Mouse (Mus musculus): ENCODE data around the gene Sorcs2. TPM values are rescaled to one million over a fixed set of nuclear protein-coding genes. Genes with fewer than 3 reads are reported as not detected.

Sorcs2 gene
- polyA plus RNA-seq, 1 experiment from 2014 or later: 11.1 TPM

GRCm38 (mm10) chr5:36154879-36155485 lies 243.0 kb downstream of the Sorcs2 start:
- H3K9me3 ChIP-seq (ENCODE audit: low read length): no peaks in the 10 kb centered on the region
- no peak overlapping the region for H3K4me3 ChIP-seq (ENCODE audit: low read length)
- no peaks in the 10 kb centered on the region for H3K4me1 ChIP-seq (ENCODE audit: insufficient read depth, low read length)
- H3K4me2 ChIP-seq (replicated peaks; ENCODE audit: low read depth, low read length): no peak overlapping the region
- no peaks in the 10 kb centered on the region for H3K36me3 ChIP-seq (ENCODE audit: insufficient read depth, low read length)
- ATAC-seq (ENCODE audit: low FRiP score, low TSS enrichment): no peak
- H3K9ac ChIP-seq (replicated peaks; ENCODE audit: low read length): no peak overlapping the region
- H3K27ac ChIP-seq (ENCODE audit: low read length): no peak overlapping the region
- H3K27me3 ChIP-seq (ENCODE audit: insufficient read depth, low read length): no peaks in the 10 kb centered on the region
- WGBS: 57% methylated on average over 8 of the region's 8 CpGs

- no peak overlapping the region for H3K4me3 ChIP-seq (ENCODE audit: low read length)
- H3K27ac ChIP-seq (ENCODE audit: low read length): no peak overlapping the region
- no peaks in the 10 kb centered on the region for H3K4me1 ChIP-seq (ENCODE audit: insufficient read depth, low read length)
- H3K27me3 ChIP-seq (ENCODE audit: insufficient read depth, low read length): no peaks in the 10 kb centered on the region
- 81% methylated on average over 2 of the region's 2 CpGs for WGBS
- H3K9me3 ChIP-seq (ENCODE audit: low read length): no peaks in the 10 kb centered on the region
- no peak for ATAC-seq (ENCODE audit: low FRiP score, low TSS enrichment)
- no peak overlapping the region for H3K4me2 ChIP-seq (replicated peaks; ENCODE audit: low read depth, low read length)
- H3K9ac ChIP-seq (replicated peaks; ENCODE audit: low read length): no peak overlapping the region
- H3K36me3 ChIP-seq (ENCODE audit: insufficient read depth, low read length): no peaks in the 10 kb centered on the region
Measured at GRCm38 (mm10) chr5:36153261-36153660, 244.7 kb downstream of the Sorcs2 start.

- no peaks in the 10 kb centered on the region for H3K27me3 ChIP-seq (ENCODE audit: insufficient read depth, low read length)
- ATAC-seq (ENCODE audit: low FRiP score, low TSS enrichment): no peak
- H3K4me1 ChIP-seq (ENCODE audit: insufficient read depth, low read length): no peaks in the 10 kb centered on the region
- H3K36me3 ChIP-seq (ENCODE audit: insufficient read depth, low read length): no peaks in the 10 kb centered on the region
- WGBS: 75% methylated on average over 8 of the region's 8 CpGs
- no peak overlapping the region for H3K9ac ChIP-seq (replicated peaks; ENCODE audit: low read length)
- no peak overlapping the region for H3K27ac ChIP-seq (ENCODE audit: low read length)
- H3K4me3 ChIP-seq (ENCODE audit: low read length): no peak overlapping the region
- H3K4me2 ChIP-seq (replicated peaks; ENCODE audit: low read depth, low read length): no peak overlapping the region
- H3K9me3 ChIP-seq (ENCODE audit: low read length): no peaks in the 10 kb centered on the region
Measured at GRCm38 (mm10) chr5:36151086-36151485, 246.9 kb downstream of the Sorcs2 start.

DNA sequence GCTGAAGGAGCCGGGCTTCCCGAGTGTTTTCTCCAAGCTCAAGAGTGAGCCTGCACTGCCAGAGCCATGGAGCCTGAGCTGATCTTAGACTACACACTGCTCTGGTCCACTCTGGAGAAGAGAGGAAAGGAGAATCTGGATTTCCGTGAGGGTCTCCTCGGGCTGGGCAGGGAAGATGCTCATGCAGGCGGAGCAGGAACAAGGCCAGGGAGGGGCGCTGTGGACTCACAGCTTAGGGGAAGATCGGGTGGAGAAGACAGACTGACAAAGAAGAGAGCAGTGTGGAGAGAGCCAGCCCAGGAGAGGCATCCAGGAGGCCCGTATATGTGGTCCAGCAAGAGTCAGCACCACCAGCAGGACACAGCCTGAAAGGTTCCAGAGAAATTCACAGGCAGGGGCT lies 248.8 kb downstream of the Sorcs2 start:
- ATAC-seq (ENCODE audit: low FRiP score, low TSS enrichment): no peak
- no peaks in the 10 kb centered on the region for H3K27me3 ChIP-seq (ENCODE audit: insufficient read depth, low read length)
- no peak overlapping the region for H3K4me3 ChIP-seq (ENCODE audit: low read length)
- 59% methylated on average over 8 of the region's 8 CpGs for WGBS
- H3K36me3 ChIP-seq (ENCODE audit: insufficient read depth, low read length): no peaks in the 10 kb centered on the region
- no peak overlapping the region for H3K9ac ChIP-seq (replicated peaks; ENCODE audit: low read length)
- no peaks in the 10 kb centered on the region for H3K9me3 ChIP-seq (ENCODE audit: low read length)
- H3K4me2 ChIP-seq (replicated peaks; ENCODE audit: low read depth, low read length): no peak overlapping the region
- no peaks in the 10 kb centered on the region for H3K4me1 ChIP-seq (ENCODE audit: insufficient read depth, low read length)
- no peak overlapping the region for H3K27ac ChIP-seq (ENCODE audit: low read length)

DNA sequence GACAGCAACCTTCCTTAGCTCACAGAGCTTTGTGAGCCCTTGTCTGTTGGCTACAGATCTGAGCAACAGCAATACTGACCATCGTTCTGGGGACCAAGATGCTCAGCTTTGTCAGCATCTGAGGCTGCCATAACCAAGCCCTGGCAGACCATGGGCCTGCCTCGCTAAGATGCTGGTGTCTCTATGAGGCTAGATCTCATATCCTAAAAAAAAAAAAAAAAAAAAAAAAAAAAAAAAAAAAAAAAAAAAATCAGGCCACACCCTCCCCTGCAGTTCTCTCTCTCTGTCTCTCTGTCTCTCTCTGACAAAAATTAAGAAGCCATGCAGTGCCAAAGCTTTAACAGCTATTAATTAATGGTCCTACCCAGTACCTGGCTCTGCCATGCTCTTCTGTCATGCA lies 251.3 kb downstream of the Sorcs2 start:
- no peaks in the 10 kb centered on the region for H3K27me3 ChIP-seq (ENCODE audit: insufficient read depth, low read length)
- WGBS: 91% methylated on average over 2 of the region's 2 CpGs
- no peak overlapping the region for H3K27ac ChIP-seq (ENCODE audit: low read length)
- no peak overlapping the region for H3K4me2 ChIP-seq (replicated peaks; ENCODE audit: low read depth, low read length)
- H3K36me3 ChIP-seq (ENCODE audit: insufficient read depth, low read length): no peaks in the 10 kb centered on the region
- ATAC-seq (ENCODE audit: low FRiP score, low TSS enrichment): no peak
- H3K4me1 ChIP-seq (ENCODE audit: insufficient read depth, low read length): no peaks in the 10 kb centered on the region
- no peak overlapping the region for H3K4me3 ChIP-seq (ENCODE audit: low read length)
- H3K9me3 ChIP-seq (ENCODE audit: low read length): no peaks in the 10 kb centered on the region
- no peak overlapping the region for H3K9ac ChIP-seq (replicated peaks; ENCODE audit: low read length)

- Histone ChIP-seq H3K27me3 (ENCODE audit: insufficient read depth, low read length) (no peaks in the 10 kb centered on the region), H3K4me1 (ENCODE audit: insufficient read depth, low read length) (no peaks in the 10 kb centered on the region), H3K4me2 (replicated peaks; ENCODE audit: low read depth, low read length) (no peak overlapping the region), H3K27ac (ENCODE audit: low read length) (no peak overlapping the region), H3K36me3 (ENCODE audit: insufficient read depth, low read length) (no peaks in the 10 kb centered on the region), H3K4me3 (ENCODE audit: low read length) (no peak overlapping the region), H3K9me3 (ENCODE audit: low read length) (no peaks in the 10 kb centered on the region), H3K9ac (replicated peaks; ENCODE audit: low read length) (no peak overlapping the region)
- 56% methylated on average over 2 of the region's 2 CpGs for WGBS
- ATAC-seq (ENCODE audit: low FRiP score, low TSS enrichment): no peak
Measured at GRCm38 (mm10) chr5:36144560-36144959, 253.4 kb downstream of the Sorcs2 start.

GRCm38 (mm10) chr5:36141676-36142255 lies 256.2 kb downstream of the Sorcs2 start:
- H3K4me1 ChIP-seq (ENCODE audit: insufficient read depth, low read length): no peaks in the 10 kb centered on the region
- H3K36me3 ChIP-seq (ENCODE audit: insufficient read depth, low read length): no peaks in the 10 kb centered on the region
- WGBS: 65% methylated on average over 6 of the region's 6 CpGs
- H3K27me3 ChIP-seq (ENCODE audit: insufficient read depth, low read length): no peaks in the 10 kb centered on the region
- no peak overlapping the region for H3K9ac ChIP-seq (replicated peaks; ENCODE audit: low read length)
- no peak for ATAC-seq (ENCODE audit: low FRiP score, low TSS enrichment)
- no peaks in the 10 kb centered on the region for H3K9me3 ChIP-seq (ENCODE audit: low read length)
- H3K27ac ChIP-seq (ENCODE audit: low read length): no peak overlapping the region
- H3K4me3 ChIP-seq (ENCODE audit: low read length): no peak overlapping the region
- H3K4me2 ChIP-seq (replicated peaks; ENCODE audit: low read depth, low read length): no peak overlapping the region

DNA sequence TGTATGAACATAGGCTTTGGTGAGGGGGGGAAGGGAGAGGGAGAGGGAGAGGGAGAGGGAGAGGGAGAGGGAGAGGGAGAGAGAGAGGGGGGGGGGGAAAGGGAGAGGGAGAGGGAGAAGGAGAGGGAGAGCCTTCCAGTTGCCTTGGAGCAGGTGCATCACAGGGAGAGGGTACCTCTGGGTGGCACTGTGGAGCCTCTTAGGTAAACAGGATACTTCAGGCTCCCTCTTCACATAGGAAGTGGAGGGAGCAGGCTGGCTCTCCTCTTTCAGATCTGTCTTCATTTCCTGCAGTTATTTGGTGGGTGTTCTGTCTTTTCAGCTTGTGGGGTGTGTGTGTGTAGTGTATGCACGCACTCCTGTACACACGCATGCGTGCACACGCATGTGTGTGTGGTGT lies 256.8 kb downstream of the Sorcs2 start:
- WGBS: 87% methylated on average over 4 of the region's 4 CpGs
- H3K4me1 ChIP-seq (ENCODE audit: insufficient read depth, low read length): no peaks in the 10 kb centered on the region
- H3K4me3 ChIP-seq (ENCODE audit: low read length): no peak overlapping the region
- ATAC-seq (ENCODE audit: low FRiP score, low TSS enrichment): no peak
- H3K4me2 ChIP-seq (replicated peaks; ENCODE audit: low read depth, low read length): no peak overlapping the region
- no peaks in the 10 kb centered on the region for H3K36me3 ChIP-seq (ENCODE audit: insufficient read depth, low read length)
- no peak overlapping the region for H3K27ac ChIP-seq (ENCODE audit: low read length)
- H3K9ac ChIP-seq (replicated peaks; ENCODE audit: low read length): no peak overlapping the region
- H3K27me3 ChIP-seq (ENCODE audit: insufficient read depth, low read length): no peaks in the 10 kb centered on the region
- no peaks in the 10 kb centered on the region for H3K9me3 ChIP-seq (ENCODE audit: low read length)

- Histone ChIP-seq H3K4me3 (ENCODE audit: low read length) (no peak overlapping the region), H3K27ac (ENCODE audit: low read length) (no peak overlapping the region), H3K4me2 (replicated peaks; ENCODE audit: low read depth, low read length) (no peak overlapping the region), H3K27me3 (ENCODE audit: insufficient read depth, low read length) (no peaks in the 10 kb centered on the region), H3K9ac (replicated peaks; ENCODE audit: low read length) (no peak overlapping the region), H3K4me1 (ENCODE audit: insufficient read depth, low read length) (no peaks in the 10 kb centered on the region), H3K9me3 (ENCODE audit: low read length) (no peaks in the 10 kb centered on the region), H3K36me3 (ENCODE audit: insufficient read depth, low read length) (no peaks in the 10 kb centered on the region)
- WGBS: 72% methylated on average over 6 of the region's 6 CpGs
- no peak for ATAC-seq (ENCODE audit: low FRiP score, low TSS enrichment)
Measured at GRCm38 (mm10) chr5:36139766-36140165, 258.2 kb downstream of the Sorcs2 start.

- no peak overlapping the region for H3K4me2 ChIP-seq (replicated peaks; ENCODE audit: low read depth, low read length)
- no peaks in the 10 kb centered on the region for H3K4me1 ChIP-seq (ENCODE audit: insufficient read depth, low read length)
- H3K27me3 ChIP-seq (ENCODE audit: insufficient read depth, low read length): no peaks in the 10 kb centered on the region
- H3K9ac ChIP-seq (replicated peaks; ENCODE audit: low read length): no peak overlapping the region
- WGBS: 81% methylated on average over 3 of the region's 3 CpGs
- H3K9me3 ChIP-seq (ENCODE audit: low read length): no peaks in the 10 kb centered on the region
- H3K4me3 ChIP-seq (ENCODE audit: low read length): no peak overlapping the region
- ATAC-seq (ENCODE audit: low FRiP score, low TSS enrichment): no peak
- H3K27ac ChIP-seq (ENCODE audit: low read length): no peak overlapping the region
- no peaks in the 10 kb centered on the region for H3K36me3 ChIP-seq (ENCODE audit: insufficient read depth, low read length)
Measured at GRCm38 (mm10) chr5:36135874-36136542, 261.9 kb downstream of the Sorcs2 start.
